Mouse (Mus musculus) thymus, postnatal 14 days (tissue): ENCODE data around the gene Nus1.

Experiments
- DNase-seq: peaks from one replicate; pipeline ENCODE4 v3.0.0; 2021

Nus1 gene

GRCm38 (mm10) chr10:52417998-52418860 is 882 bp downstream of the Nus1 start:
- no peak for DNase-seq

- DNase-seq: no peak
Observed at GRCm38 (mm10) chr10:52418931-52419330, 1.6 kb downstream of the Nus1 start.

- no peak for DNase-seq
Observed at GRCm38 (mm10) chr10:52419402-52419801, 2.1 kb downstream of the Nus1 start.

DNA sequence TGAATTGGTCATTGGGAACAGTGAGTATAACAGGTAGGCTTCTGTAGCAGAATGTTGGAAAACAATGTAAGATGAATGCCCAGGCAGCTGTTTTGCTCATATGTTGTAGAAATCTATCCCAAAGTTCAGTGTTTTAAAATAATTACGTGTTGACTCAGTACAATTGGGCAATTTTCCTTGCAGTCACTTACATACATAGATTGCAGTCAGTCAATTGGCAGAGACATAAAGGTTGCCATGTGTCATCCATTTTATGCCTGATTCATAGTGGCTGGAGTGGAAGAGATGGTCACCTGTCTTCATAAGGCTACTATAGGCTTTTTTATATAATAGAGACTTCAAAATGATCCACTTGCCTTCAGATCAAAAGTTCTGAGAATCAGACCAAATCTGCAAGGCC is 3.2 kb downstream of the Nus1 start:
- no peak for DNase-seq

GRCm38 (mm10) chr10:52421716-52422115 is 4.4 kb downstream of the Nus1 start:
- DNase-seq: no peak

- DNase-seq: peak; percentile 29
Observed at GRCm38 (mm10) chr10:52423097-52423496, 5.8 kb downstream of the Nus1 start.

- DNase-seq: no peak
Observed at GRCm38 (mm10) chr10:52426314-52426980, 9.1 kb downstream of the Nus1 start.

GRCm38 (mm10) chr10:52427634-52428415 is 10.5 kb downstream of the Nus1 start:
- no peak for DNase-seq

DNA sequence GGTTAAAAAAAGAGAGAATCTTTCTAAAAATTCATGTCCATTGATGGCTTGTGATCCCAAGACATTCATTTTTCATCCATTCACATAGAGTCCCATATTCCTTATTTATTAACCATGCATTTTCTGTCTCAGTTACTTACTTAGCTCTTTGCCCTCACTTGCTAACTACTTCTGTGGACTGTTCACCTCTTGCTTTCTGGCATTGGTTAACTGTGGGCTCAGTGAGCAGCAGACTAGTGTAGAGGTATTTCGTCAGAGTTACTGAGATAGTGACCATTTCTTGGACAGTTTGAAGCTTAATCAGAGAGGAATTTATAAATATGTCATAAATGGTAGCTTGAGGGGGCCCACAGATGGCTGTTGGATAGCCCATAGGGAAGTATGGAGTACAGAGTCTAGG is 13.6 kb downstream of the Nus1 start:
- DNase-seq: no peak

DNA sequence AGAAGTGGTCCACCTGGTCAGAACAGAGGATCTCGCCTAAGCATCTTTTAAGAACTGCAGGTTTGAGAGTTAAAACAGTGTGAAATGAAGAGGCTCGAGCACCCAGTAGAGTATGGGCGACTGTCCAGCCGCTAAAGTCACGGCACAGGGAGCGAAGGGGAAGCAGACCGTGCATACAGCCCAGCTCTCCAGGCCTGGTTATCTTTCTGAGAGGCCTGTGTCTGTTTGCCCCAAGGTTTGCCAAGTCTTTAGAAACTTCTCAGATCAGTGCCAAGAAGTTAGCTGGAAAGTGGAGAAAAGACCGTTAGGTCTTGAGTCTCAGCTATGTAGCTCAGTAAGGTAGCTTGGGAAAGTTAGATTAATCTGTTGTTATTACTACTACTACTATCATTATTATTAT is 17.5 kb downstream of the Nus1 start:
- DNase-seq: no peak

DNA sequence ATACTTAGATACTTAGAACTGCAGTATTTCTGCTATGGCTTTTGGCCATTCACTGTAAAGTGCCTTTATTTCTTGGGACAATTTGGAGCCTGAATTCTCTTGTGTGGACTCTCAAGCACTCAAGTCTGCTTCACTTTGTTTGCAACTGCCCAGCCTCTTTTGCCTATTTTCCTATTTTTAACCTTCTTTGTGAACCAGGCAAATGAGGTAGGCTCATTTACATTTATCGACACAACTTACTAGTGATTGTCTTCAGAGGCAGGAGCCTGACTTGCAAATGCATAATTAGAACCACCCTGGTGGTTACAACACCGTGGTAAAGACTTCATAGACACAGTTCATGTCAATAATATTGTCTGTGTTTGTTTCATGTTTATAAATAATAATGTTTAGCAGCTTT is 43.3 kb downstream of the Nus1 start:
- DNase-seq: no peak

- DNase-seq: no peak
Observed at GRCm38 (mm10) chr10:52463941-52464739, 46.8 kb downstream of the Nus1 start.

DNA sequence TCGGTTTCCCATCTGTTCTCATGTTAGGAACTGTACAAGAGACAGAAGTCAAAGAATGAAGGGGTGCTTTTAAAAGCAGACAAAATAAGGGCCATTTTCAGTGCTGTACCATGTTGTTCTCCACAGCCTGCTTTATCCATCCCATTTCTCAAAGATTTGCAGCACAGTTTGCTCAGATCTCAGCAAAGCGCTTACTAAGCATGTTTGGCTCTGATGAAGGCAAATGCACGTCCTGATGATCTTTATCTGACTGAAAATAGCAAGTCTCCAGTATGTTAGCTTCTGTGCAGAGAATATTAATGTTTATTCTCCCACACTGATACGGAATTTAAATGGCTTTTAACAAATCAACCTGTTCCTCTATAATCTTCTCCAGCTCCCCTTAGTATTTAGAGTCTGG is 54.2 kb downstream of the Nus1 start:
- no peak for DNase-seq
